Mouse (Mus musculus): ENCODE results near the gene Lrpap1. TPM values are rescaled to one million over a fixed set of nuclear protein-coding genes. Genes with fewer than 3 reads are reported as not detected.

Gene Lrpap1
- total and polyA plus RNA-seq, 3 experiments = 22.9 to 43.7 (median 39.6) TPM

- dilution Hi-C loops (cut with MboI; ENCODE audit: extremely low pct_ligation_motif_present, extremely low pct_unique_long_range_greater_than_20kb, low sequenced_read_pairs) (no loop called here), in situ Hi-C loops (cut with MboI; ENCODE audit: low pct_ligation_motif_present, low pct_unique_long_range_greater_than_20kb, low sequenced_read_pairs) (no loop called here)
- no peak overlapping the region for H3K9ac ChIP-seq (ENCODE audit: insufficient read depth, low read depth)
- no peaks in the 10 kb centered on the region for H3K36me3 ChIP-seq (replicated peaks in 1 of 2; ENCODE audit: control insufficient read depth in 1 of 2, insufficient read depth in 1 of 2, low read length in 1 of 2)
- H3K79me2 ChIP-seq (replicated peaks; ENCODE audit: control insufficient read depth, extremely low read depth, insufficient read depth, poor library complexity, severe bottlenecking) = no peaks in the 10 kb centered on the region
- no peak overlapping the region for H3K4me2 ChIP-seq (ENCODE audit: insufficient read depth, low read depth, poor library complexity, severe bottlenecking)
- no peaks in the 10 kb centered on the region for H3K4me1 ChIP-seq (ENCODE audit: control insufficient read depth in 1 of 2, insufficient read depth in 2 of 2)
- peaks cover 72% of the 10 kb centered on the region for H3K27me3 ChIP-seq (replicated peaks)
- no peak for TF ChIP-seq MAX (IDR thresholded peaks at IDR 0.05; ENCODE audit: low read length)
- no peak for TF ChIP-seq SIN3A (IDR thresholded peaks at IDR 0.05; ENCODE audit: low read length)
- TF ChIP-seq GABPA (IDR thresholded peaks at IDR 0.05; ENCODE audit: insufficient replicate concordance, low read depth, low read length) = no peak
- no peak for TF ChIP-seq MEF2A (IDR thresholded peaks at IDR 0.05; ENCODE audit: borderline replicate concordance, low read depth, low read length)
- TF ChIP-seq ZNF384 (IDR thresholded peaks at IDR 0.05; ENCODE audit: low read depth, low read length) = no peak
- no peak for TF ChIP-seq MYC (IDR thresholded peaks at IDR 0.05; ENCODE audit: low read depth, low read length)
- no peak for TF ChIP-seq ZMIZ1 (IDR thresholded peaks at IDR 0.05; ENCODE audit: low read depth, low read length)
- TF ChIP-seq UBTF (IDR thresholded peaks at IDR 0.05; ENCODE audit: low read depth, low read length) = no peak
- no peak for TF ChIP-seq MAZ (IDR thresholded peaks at IDR 0.05; ENCODE audit: low read depth, low read length)
- no peak for TF ChIP-seq JUND (conservative IDR thresholded peaks at IDR 0.05; ENCODE audit: low read depth, low read length)
- TF ChIP-seq ZC3H11A (IDR thresholded peaks at IDR 0.05; ENCODE audit: low read depth, low read length) = no peak
- no peak for TF ChIP-seq ELF1 (IDR thresholded peaks at IDR 0.05; ENCODE audit: low read depth, low read length)
- TF ChIP-seq POLR2A (IDR thresholded peaks at IDR 0.05; ENCODE audit: low read depth, low read length) = no peak
- no peak for TF ChIP-seq KAT2A (IDR thresholded peaks at IDR 0.05; ENCODE audit: insufficient replicate concordance, low read length)
- no peak for TF ChIP-seq SMC3 (IDR thresholded peaks at IDR 0.05; ENCODE audit: low read depth, low read length)
- TF ChIP-seq NRF1 (IDR thresholded peaks at IDR 0.05; ENCODE audit: low read depth, low read length) = no peak
- no peak for TF ChIP-seq USF2 (conservative IDR thresholded peaks at IDR 0.05; ENCODE audit: low read depth, low read length)
- H3K4me3 ChIP-seq (replicated peaks in 1 of 3; ENCODE audit: low read depth in 2 of 3, low read length in 2 of 3, poor library complexity in 1 of 3) = no peak overlapping the region
- no peak for DNase-seq (ENCODE audit: extremely low read depth)
- H3K27ac ChIP-seq (ENCODE audit: insufficient read depth, low read depth) = no peak overlapping the region
- H3K9me3 ChIP-seq (replicated peaks; ENCODE audit: low read length) = peaks cover 7% of the 10 kb centered on the region
Observed at GRCm38 (mm10) chr5:35147963-35148767, 42.6 kb upstream of the Lrpap1 start.

GRCm38 (mm10) chr5:35147155-35147962 is 41.8 kb upstream of the Lrpap1 start:
- H3K27ac ChIP-seq (ENCODE audit: insufficient read depth, low read depth) = no peak overlapping the region

More at GRCm38 (mm10) chr5:35147155-35147962, 41.8 kb upstream of the Lrpap1 start:
- in situ Hi-C loops (cut with MboI; ENCODE audit: low pct_ligation_motif_present, low pct_unique_long_range_greater_than_20kb, low sequenced_read_pairs) = no loop called here
- no peak for TF ChIP-seq SIN3A (IDR thresholded peaks at IDR 0.05; ENCODE audit: low read length)
- Histone ChIP-seq H3K4me1 (ENCODE audit: control insufficient read depth in 1 of 2, insufficient read depth in 2 of 2) (peaks cover 0 to 3% of the 10 kb centered on the region in 2 experiments; a peak in 1 of 4 replicates), H3K4me2 (ENCODE audit: insufficient read depth, low read depth, poor library complexity, severe bottlenecking) (no peak overlapping the region), H3K4me3 (replicated peaks in 1 of 3; ENCODE audit: low read depth in 2 of 3, low read length in 2 of 3, poor library complexity in 1 of 3) (no peak overlapping the region), H3K27me3 (replicated peaks) (peaks cover 71% of the 10 kb centered on the region), H3K9me3 (replicated peaks; ENCODE audit: low read length) (peaks cover 7% of the 10 kb centered on the region), H3K36me3 (replicated peaks in 1 of 2; ENCODE audit: control insufficient read depth in 1 of 2, insufficient read depth in 1 of 2, low read length in 1 of 2) (no peaks in the 10 kb centered on the region), H3K79me2 (replicated peaks; ENCODE audit: control insufficient read depth, extremely low read depth, insufficient read depth, poor library complexity, severe bottlenecking) (no peaks in the 10 kb centered on the region), H3K9ac (ENCODE audit: insufficient read depth, low read depth) (no peak overlapping the region)
- dilution Hi-C loops (cut with MboI; ENCODE audit: extremely low pct_ligation_motif_present, extremely low pct_unique_long_range_greater_than_20kb, low sequenced_read_pairs) = no loop called here
- DNase-seq (ENCODE audit: extremely low read depth) = no peak
